Mouse (Mus musculus): Measurements from ENCODE around the gene Ankrd52. TPM values are rescaled to one million over a fixed set of nuclear protein-coding genes. Genes with fewer than 3 reads are reported as not detected.
A peak's percentile ranks its signal among the peaks of the same experiment; 100 is the strongest.

Ankrd52 gene
- polyA plus RNA-seq, 1 experiment from 2014 or later: 9.3 TPM

DNA sequence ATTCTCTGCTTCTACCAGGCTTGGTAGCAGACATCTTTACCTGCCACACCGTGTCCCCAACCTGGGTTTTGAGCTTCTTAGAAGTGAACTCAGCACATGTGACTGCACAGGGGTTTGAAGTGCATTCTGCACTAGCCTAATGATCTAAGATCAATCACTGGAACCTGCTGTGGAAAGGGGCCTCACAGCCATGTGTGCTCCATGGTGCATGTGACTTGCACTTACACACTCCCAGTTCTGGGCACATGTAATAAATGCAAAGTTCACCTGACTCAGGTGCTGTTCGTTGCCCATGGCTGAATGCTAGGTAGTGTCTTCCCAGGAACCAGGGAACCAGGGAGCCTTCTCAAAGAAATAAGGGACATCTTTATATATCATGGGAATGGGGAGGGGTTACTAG, 56.5 kb downstream of the Ankrd52 start:
- ATAC-seq: no peak
- WGBS (ENCODE audit: insufficient replicate concordance): 73% methylated on average over 2 of the region's 2 CpGs

DNA sequence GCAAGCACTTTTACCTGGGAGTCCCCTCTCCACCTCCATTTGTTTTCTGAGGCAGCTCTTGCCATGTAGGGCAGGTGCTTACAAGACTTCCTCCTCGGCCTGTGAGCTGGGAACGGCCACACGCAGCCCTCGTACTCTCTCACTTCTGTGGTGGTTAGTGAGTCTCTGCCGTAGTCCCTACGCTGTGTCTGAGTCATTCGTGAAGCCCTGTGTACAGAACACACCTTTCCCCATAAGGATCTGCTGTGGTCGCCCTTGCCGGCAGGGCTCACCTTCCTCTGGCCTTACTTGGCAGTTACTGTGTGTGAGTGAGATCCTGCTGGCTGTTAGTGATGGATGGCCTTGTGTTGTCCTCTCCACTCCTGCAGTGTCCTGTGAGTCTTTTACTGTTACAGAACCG, 57.8 kb downstream of the Ankrd52 start:
- Histone ChIP-seq H3K4me3 (no peak overlapping the region), H3K4me2 (no peak overlapping the region), H3K27me3 (replicated peaks) (no peaks in the 10 kb centered on the region), H3K9me3 (replicated peaks) (no peaks in the 10 kb centered on the region), H3K4me1 (no peaks in the 10 kb centered on the region), H3K9ac (no peak overlapping the region), H3K27ac (no peak overlapping the region), H3K36me3 (peaks cover 81% of the 10 kb centered on the region)
- 78% methylated on average over 10 of the region's 10 CpGs for WGBS (ENCODE audit: insufficient replicate concordance)
- ATAC-seq: no peak

More for the DNA sequence above, 56.5 kb downstream of the Ankrd52 start:
- no peaks in the 10 kb centered on the region for H3K4me1 ChIP-seq
- H3K9ac ChIP-seq: no peak overlapping the region
- no peak overlapping the region for H3K4me2 ChIP-seq
- H3K9me3 ChIP-seq (replicated peaks): no peaks in the 10 kb centered on the region
- H3K4me3 ChIP-seq: no peak overlapping the region
- peaks cover 82% of the 10 kb centered on the region for H3K36me3 ChIP-seq
- no peak overlapping the region for H3K27ac ChIP-seq
- H3K27me3 ChIP-seq (replicated peaks): no peaks in the 10 kb centered on the region

DNA sequence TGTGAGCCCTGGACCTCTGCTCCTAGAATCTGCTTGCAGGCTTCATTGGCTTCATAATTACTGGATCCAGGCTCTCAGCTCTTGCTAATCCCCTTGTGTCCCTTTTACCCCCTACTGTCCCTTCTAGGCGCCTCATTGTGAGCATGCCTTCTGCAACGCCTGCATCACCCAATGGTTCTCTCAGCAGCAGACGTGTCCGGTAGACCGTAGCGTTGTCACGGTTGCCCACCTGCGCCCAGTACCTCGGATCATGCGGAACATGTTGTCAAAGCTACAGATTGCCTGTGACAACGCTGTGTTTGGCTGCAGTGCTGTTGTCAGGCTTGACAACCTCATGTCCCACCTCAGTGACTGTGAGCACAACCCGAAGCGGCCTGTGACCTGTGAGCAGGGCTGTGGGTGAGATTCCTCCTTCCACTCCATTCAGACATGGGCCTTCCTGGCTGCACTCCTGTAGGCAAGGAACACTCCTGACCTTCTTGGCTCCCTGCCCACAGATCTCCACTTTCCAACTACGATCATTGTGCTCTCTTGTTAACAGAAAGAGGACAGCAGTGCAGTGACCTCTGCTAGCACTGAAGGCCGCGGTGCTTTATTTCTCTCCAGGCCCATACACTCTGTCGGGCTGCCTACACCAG, 58.4 kb downstream of the Ankrd52 start:
- H3K27me3 ChIP-seq (replicated peaks): no peaks in the 10 kb centered on the region
- no peaks in the 10 kb centered on the region for H3K9me3 ChIP-seq (replicated peaks)
- H3K36me3 ChIP-seq: peaks cover 81% of the 10 kb centered on the region
- no peak overlapping the region for H3K9ac ChIP-seq
- H3K27ac ChIP-seq: no peak overlapping the region
- no peaks in the 10 kb centered on the region for H3K4me1 ChIP-seq
- no peak for ATAC-seq
- 86% methylated on average over 17 of the region's 17 CpGs for WGBS (ENCODE audit: insufficient replicate concordance)
- no peak overlapping the region for H3K4me2 ChIP-seq
- H3K4me3 ChIP-seq: no peak overlapping the region

DNA sequence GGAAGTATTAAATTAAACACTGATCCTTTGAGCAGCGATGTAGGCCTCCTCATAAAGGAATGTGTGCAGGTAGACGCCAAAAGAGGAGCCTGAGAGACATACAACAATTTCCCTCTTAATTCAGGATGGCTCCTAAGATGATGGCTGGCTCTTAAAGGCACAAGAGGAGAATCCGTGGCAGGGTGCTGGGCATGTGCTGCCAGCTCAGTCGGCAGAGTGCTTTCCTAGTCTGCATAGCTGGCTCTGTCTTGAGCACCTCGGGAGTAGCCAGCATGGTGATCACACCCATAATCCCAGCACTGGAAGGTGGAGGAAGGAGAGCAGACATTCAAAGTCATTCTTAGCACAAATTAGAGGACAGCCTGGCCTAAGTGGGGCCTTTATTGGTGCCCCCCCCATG, 59.0 kb downstream of the Ankrd52 start:
- H3K27ac ChIP-seq: no peak overlapping the region
- no peaks in the 10 kb centered on the region for H3K27me3 ChIP-seq (replicated peaks)
- no peak overlapping the region for H3K9ac ChIP-seq
- H3K4me3 ChIP-seq: no peak overlapping the region
- peaks cover 80% of the 10 kb centered on the region for H3K36me3 ChIP-seq
- H3K4me2 ChIP-seq: no peak overlapping the region
- H3K4me1 ChIP-seq: no peaks in the 10 kb centered on the region
- 88% methylated on average over 5 of the region's 5 CpGs for WGBS (ENCODE audit: insufficient replicate concordance)
- no peak for ATAC-seq
- no peaks in the 10 kb centered on the region for H3K9me3 ChIP-seq (replicated peaks)

DNA sequence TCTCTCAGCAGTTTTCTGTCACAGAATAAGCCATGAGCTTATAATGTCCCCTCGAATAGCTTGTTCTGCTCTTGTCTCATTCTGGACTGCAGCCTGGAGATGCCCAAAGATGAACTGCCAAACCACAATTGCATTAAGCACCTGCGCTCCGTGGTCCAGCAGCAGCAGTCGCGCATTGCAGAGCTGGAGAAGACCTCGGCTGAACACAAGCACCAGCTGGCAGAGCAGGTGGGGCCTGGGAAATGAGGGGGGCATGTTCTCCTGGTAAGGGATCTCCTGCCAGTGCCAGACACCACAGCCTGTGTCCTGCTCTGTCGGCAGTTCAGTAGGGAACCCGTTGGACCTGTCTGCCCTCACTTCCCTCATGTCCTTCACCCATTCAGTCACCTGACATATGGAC, 59.5 kb downstream of the Ankrd52 start:
- no peak overlapping the region for H3K4me2 ChIP-seq
- no peaks in the 10 kb centered on the region for H3K4me1 ChIP-seq
- no peak overlapping the region for H3K9ac ChIP-seq
- H3K27ac ChIP-seq: no peak overlapping the region
- H3K9me3 ChIP-seq (replicated peaks): no peaks in the 10 kb centered on the region
- no peaks in the 10 kb centered on the region for H3K27me3 ChIP-seq (replicated peaks)
- 87% methylated on average over 8 of the region's 8 CpGs for WGBS (ENCODE audit: insufficient replicate concordance)
- ATAC-seq: no peak
- peaks cover 80% of the 10 kb centered on the region for H3K36me3 ChIP-seq
- H3K4me3 ChIP-seq: no peak overlapping the region

DNA sequence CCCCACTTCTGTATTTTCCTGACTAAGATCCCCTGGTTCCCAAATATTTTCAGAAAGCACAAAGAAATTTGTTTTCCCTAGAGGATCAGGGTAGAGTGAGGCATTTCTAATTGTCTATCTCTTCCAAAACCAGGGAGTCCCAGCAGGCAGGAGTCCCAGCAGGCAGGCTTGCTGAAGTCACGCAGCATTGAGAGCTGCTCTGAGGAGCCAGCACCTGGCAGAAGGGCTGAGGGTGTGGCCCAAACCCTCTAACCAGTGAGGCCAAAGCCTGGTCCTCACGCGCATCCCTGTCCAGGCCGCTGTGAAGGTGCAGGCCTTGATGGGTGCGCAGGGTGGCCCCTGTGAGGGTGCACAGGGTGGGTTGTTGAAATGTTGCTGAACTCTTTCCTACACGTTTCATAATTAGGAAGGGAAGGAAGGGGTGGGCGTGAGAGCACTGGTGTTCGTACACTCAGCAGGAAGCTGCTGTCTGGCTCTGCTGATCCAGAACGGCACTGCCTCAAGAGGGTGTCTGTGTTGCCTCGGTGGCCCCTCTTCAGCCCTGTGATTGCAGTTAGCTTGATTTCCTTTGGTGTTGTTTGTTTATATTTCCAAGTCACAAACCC, 61.9 kb downstream of the Ankrd52 start:
- Histone ChIP-seq H3K27me3 (replicated peaks) (no peaks in the 10 kb centered on the region), H3K9me3 (replicated peaks) (no peaks in the 10 kb centered on the region), H3K36me3 (peaks cover 75% of the 10 kb centered on the region), H3K4me1 (no peaks in the 10 kb centered on the region), H3K4me2 (no peak overlapping the region), H3K4me3 (no peak overlapping the region), H3K27ac (0 out of 2 replicates have a peak overlapping the region, but pooled peaks have one; percentile 6), H3K9ac (no peak overlapping the region)
- no peak for ATAC-seq
- 74% methylated on average over 10 of the region's 10 CpGs for WGBS (ENCODE audit: insufficient replicate concordance)

DNA sequence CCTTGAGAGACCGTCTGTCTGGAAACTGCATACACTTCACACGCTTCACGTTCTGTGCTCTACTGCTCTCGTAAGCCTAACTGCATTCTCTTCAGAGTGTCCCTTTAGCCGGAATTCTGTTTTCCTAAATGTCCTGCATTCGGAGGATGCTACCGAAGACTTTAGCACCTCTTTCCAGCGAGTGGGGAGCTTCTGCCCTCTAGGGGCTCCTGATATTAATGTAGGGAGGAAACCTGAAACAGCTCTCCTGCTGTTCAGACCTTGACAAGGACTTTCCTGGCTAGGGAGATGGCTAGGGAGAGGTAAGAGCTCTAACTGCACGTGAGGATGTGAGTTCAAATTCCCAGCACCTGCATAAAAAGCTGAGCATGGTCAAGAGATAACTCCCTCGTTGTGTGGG, 63.5 kb downstream of the Ankrd52 start:
- H3K9me3 ChIP-seq (replicated peaks): no peaks in the 10 kb centered on the region
- WGBS (ENCODE audit: insufficient replicate concordance): 68% methylated on average over 10 of the region's 10 CpGs
- H3K36me3 ChIP-seq: peaks cover 61% of the 10 kb centered on the region
- no peak overlapping the region for H3K4me2 ChIP-seq
- H3K4me3 ChIP-seq: no peak overlapping the region
- H3K9ac ChIP-seq: no peak overlapping the region
- no peak overlapping the region for H3K27ac ChIP-seq
- no peak for ATAC-seq
- no peaks in the 10 kb centered on the region for H3K4me1 ChIP-seq
- H3K27me3 ChIP-seq (replicated peaks): no peaks in the 10 kb centered on the region

DNA sequence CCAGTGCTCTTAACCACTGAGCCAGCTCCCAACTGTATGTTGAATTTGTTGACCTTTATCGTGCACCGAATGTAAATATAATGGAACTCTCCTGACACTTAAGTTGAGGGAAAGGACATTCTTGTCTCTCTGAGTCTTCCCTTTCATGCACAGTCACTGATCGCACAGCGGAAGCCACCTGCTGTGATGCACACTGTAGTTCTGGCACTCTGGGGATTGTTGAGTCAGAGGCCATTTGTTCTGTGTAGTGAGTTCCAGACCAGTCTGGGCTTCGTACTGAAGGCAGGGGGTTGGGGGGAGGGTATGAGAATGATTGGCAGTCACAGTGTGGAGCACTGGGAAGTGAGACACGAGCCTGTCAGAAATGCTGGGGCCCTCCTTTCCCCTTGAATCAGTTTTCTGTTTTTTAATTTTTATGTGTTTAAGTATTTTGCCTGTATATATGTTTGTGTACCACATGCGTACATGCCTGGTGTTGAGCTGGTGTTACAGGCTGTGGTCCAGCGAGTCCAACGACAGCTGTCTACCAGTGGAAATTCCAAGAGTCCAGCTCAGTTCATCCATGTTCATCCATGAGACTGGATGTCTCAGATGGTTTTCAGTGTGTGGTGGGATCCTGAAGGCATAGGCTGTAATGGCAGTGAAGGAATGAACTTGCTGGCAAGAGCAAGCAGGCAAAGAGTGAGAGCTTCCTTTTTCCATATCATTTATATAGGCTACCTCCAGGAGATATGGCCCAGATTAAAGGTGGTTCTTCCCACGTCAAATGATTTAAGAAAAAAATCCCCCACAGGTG, 64.6 kb downstream of the Ankrd52 start:
- 84% methylated on average over 10 of the region's 10 CpGs for WGBS (ENCODE audit: insufficient replicate concordance)
- no peaks in the 10 kb centered on the region for H3K27me3 ChIP-seq (replicated peaks)
- no peak overlapping the region for H3K27ac ChIP-seq

DNA sequence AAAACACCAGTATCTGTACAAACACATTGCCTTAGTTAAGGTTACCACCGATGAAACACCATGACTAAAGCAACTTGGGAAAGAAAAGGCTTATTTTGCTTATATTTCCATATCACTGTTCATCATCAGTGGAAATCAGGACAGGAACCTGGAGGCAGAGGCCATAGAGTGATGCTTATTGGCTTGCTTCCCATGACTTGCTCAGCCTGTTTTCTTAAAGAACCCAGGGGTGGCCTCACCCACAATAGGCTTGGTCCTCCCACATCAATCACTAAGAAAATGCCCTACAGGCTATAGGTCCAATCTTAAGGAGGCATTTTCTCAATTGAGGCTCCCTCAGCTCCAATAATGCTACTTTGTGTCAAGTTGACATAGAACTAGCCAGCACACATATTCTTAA, 65.8 kb downstream of the Ankrd52 start:
- Histone ChIP-seq H3K36me3 (peaks cover 38% of the 10 kb centered on the region), H3K4me1 (no peaks in the 10 kb centered on the region), H3K9ac (no peak overlapping the region), H3K27me3 (replicated peaks) (no peaks in the 10 kb centered on the region), H3K9me3 (replicated peaks) (no peaks in the 10 kb centered on the region), H3K4me3 (no peak overlapping the region), H3K27ac (no peak overlapping the region), H3K4me2 (no peak overlapping the region)
- 67% methylated on average over 1 of the region's 1 CpGs for WGBS (ENCODE audit: insufficient replicate concordance)
- ATAC-seq: no peak

More for the DNA sequence above, 64.6 kb downstream of the Ankrd52 start:
- Histone ChIP-seq H3K4me2 (no peak overlapping the region), H3K4me1 (no peaks in the 10 kb centered on the region), H3K4me3 (no peak overlapping the region), H3K36me3 (peaks cover 50% of the 10 kb centered on the region), H3K9me3 (replicated peaks) (no peaks in the 10 kb centered on the region), H3K9ac (no peak overlapping the region)
- ATAC-seq: no peak

DNA sequence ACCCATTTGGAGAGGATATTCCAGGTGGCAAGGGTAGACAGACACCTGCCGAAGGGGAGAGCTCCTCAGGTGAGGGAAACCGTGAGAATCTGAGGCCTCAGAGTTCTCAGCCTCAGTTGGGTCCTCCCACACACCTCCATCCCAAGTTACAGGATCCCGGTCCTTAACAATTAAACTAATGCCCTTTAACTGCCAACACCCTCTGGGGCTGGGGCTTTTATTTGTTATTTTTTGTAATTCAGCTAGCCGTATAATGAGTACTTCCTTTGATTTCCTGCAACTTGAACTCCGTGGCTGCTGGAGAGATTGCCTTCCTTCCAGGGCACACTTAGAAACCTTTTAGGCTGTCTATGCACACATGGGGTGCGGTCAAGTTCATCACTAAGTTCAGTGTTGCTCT, 67.4 kb downstream of the Ankrd52 start:
- H3K36me3 ChIP-seq: peaks cover 24% of the 10 kb centered on the region
- H3K4me1 ChIP-seq: no peaks in the 10 kb centered on the region
- no peak overlapping the region for H3K9ac ChIP-seq
- no peak overlapping the region for H3K4me3 ChIP-seq
- H3K9me3 ChIP-seq (replicated peaks): no peaks in the 10 kb centered on the region
- H3K27ac ChIP-seq: no peak overlapping the region
- 69% methylated on average over 6 of the region's 6 CpGs for WGBS (ENCODE audit: insufficient replicate concordance)
- H3K4me2 ChIP-seq: no peak overlapping the region
- H3K27me3 ChIP-seq (replicated peaks): no peaks in the 10 kb centered on the region
- no peak for ATAC-seq

DNA sequence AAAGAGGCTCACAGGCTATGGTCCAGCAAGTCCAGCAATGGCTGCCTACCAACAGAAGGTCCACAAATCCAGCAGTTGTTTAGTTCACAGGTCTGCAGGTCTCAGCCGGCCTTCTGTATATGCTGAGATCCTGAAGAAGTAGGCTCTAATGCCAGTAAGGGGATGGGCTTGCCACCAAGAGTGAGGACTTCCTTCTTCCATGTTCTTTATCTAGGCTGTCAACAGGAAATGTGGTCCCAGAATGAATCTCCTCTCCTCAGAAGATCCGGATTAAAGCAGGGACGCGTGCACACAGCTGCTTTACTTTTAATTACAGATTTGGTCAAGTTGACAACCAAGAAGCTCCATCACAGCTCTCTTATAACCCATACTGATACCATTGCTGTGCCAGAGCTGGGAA, 68.5 kb downstream of the Ankrd52 start:
- no peak overlapping the region for H3K4me2 ChIP-seq
- WGBS (ENCODE audit: insufficient replicate concordance): 21% methylated on average over 4 of the region's 4 CpGs
- no peaks in the 10 kb centered on the region for H3K9me3 ChIP-seq (replicated peaks)
- no peak overlapping the region for H3K4me3 ChIP-seq
- no peaks in the 10 kb centered on the region for H3K4me1 ChIP-seq
- peaks cover 13% of the 10 kb centered on the region for H3K36me3 ChIP-seq
- no peak overlapping the region for H3K9ac ChIP-seq
- no peaks in the 10 kb centered on the region for H3K27me3 ChIP-seq (replicated peaks)
- no peak for ATAC-seq
- H3K27ac ChIP-seq: no peak overlapping the region

DNA sequence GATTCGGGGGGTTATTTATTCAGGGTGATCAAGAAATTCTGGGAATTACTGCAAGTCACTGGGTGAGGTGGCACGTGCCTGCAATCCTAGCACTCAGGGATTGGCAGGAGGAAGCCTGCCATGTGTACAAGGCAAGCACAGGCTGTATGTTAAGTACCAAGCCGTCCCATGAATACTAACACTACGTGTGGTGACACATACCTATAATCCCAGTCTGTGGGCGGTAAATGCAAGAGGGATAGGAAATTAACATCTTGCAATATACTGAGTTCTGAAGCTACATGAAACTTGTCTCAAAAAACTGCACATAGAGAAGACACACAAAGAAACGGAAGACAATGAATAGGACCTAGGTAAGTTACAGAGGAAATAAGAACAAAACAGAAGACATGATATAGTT, 74.1 kb downstream of the Ankrd52 start:
- peaks cover 3% of the 10 kb centered on the region; the same call in 1 of the 2 replicates for H3K4me1 ChIP-seq
- no peaks in the 10 kb centered on the region for H3K9me3 ChIP-seq (replicated peaks)
- H3K4me2 ChIP-seq: no peak overlapping the region
- H3K27me3 ChIP-seq (replicated peaks): no peaks in the 10 kb centered on the region; the same call in 1 of the 2 replicates
- no peaks in the 10 kb centered on the region for H3K36me3 ChIP-seq
- WGBS (ENCODE audit: insufficient replicate concordance): 67% methylated on average over 6 of the region's 6 CpGs
- H3K4me3 ChIP-seq: no peak overlapping the region
- H3K9ac ChIP-seq: no peak overlapping the region
- ATAC-seq: no peak
- no peak overlapping the region for H3K27ac ChIP-seq

Measured in liver, embryonic 12.5 days (tissue).